ENCODE assay signal across 18 mouse cellular contexts in genomic region chr1:135813071-135813470, GRCm38 (mm10). TPM values are rescaled to one million over a fixed set of nuclear protein-coding genes. Genes with fewer than 3 reads are reported as not detected.
DNase-seq lines count a peak whose midpoint lies in the region; ATAC-seq lines count a peak whose summit lies in the region.
"Had no signal": no experiment of that assay in that cellular context is flagged by ENCODE, and none has a peak within 500 bp of the region (broad histone marks: within the 10 kb centered on the region; RNA-seq: fewer than 3 reads in every experiment).

No protein-coding gene starts in this region.

- 48% methylated on average over 4 of the region's 4 CpGs for WGBS in heart, embryonic 14.5 days
- 66% methylated on average over 4 of the region's 4 CpGs for WGBS in kidney, embryonic 16.5 days
- 43% methylated on average over 4 of the region's 4 CpGs for WGBS in intestine, embryonic 16.5 days
- 83% methylated on average over 4 of the region's 4 CpGs for WGBS in stomach, embryonic 14.5 days

- peak overlapping the region; percentile 44; the same call in 1 of the 2 replicates for H3K9ac ChIP-seq in heart, embryonic 14.5 days (ENCODE audit: low read length)
- no peak overlapping the region for H3K9ac ChIP-seq in kidney, embryonic 16.5 days (replicated peaks; ENCODE audit: low read length)
- H3K9ac ChIP-seq in intestine, embryonic 16.5 days (ENCODE audit: low read depth, low read length): peak overlapping the region; percentile 60
- H3K9ac ChIP-seq in stomach, embryonic 14.5 days (replicated peaks; ENCODE audit: low read depth, low read length): no peak overlapping the region
- H3K9ac ChIP-seq: hindbrain, embryonic 13.5 days; limb, embryonic 12.5 days; liver, embryonic 15.5 days; neural tube, embryonic 12.5 days had no signal

- H3K9me3 ChIP-seq in heart, embryonic 14.5 days (ENCODE audit: control insufficient read depth, low read length): no peaks in the 10 kb centered on the region
- H3K9me3 ChIP-seq in kidney, embryonic 16.5 days (ENCODE audit: low read length): no peaks in the 10 kb centered on the region
- H3K9me3 ChIP-seq in intestine, embryonic 16.5 days (ENCODE audit: control insufficient read depth, low read length): no peaks in the 10 kb centered on the region
- no peaks in the 10 kb centered on the region for H3K9me3 ChIP-seq in stomach, embryonic 14.5 days (ENCODE audit: control insufficient read depth, low read depth, low read length)
- H3K9me3 ChIP-seq: hindbrain, embryonic 13.5 days; limb, embryonic 12.5 days; liver, embryonic 15.5 days; megakaryocyte, embryonic 14.5 days; neural tube, embryonic 12.5 days had no signal

- peaks cover 22 to 33% of the 10 kb centered on the region in 2 experiments for H3K4me1 ChIP-seq in heart, embryonic 14.5 days (ENCODE audit: control insufficient read depth in 2 of 2, insufficient read depth in 2 of 2, low read length in 2 of 2)
- peaks cover 29% of the 10 kb centered on the region for H3K4me1 ChIP-seq in kidney, embryonic 16.5 days (ENCODE audit: insufficient read depth, low read length)
- peaks cover 37% of the 10 kb centered on the region for H3K4me1 ChIP-seq in intestine, embryonic 16.5 days (ENCODE audit: control insufficient read depth, insufficient read depth, low read length)
- peaks cover 5% of the 10 kb centered on the region; the same call in 1 of the 2 replicates for H3K4me1 ChIP-seq in stomach, embryonic 14.5 days (ENCODE audit: control insufficient read depth, insufficient read depth, low read length)
- H3K4me1 ChIP-seq: liver, embryonic 15.5 days had no signal

- H3K4me2 ChIP-seq in heart, embryonic 14.5 days (ENCODE audit: low read length): no peak overlapping the region
- no peak overlapping the region for H3K4me2 ChIP-seq in kidney, embryonic 16.5 days (replicated peaks; ENCODE audit: low read depth, low read length)
- H3K4me2 ChIP-seq in intestine, embryonic 16.5 days (ENCODE audit: low read depth, low read length): peak overlapping the region; percentile 42
- H3K4me2 ChIP-seq in stomach, embryonic 14.5 days (replicated peaks; ENCODE audit: low read depth, low read length): no peak overlapping the region
- H3K4me2 ChIP-seq: hindbrain, embryonic 13.5 days; limb, embryonic 12.5 days; liver, embryonic 15.5 days; neural tube, embryonic 12.5 days had no signal

- no peak for DNase-seq in heart, adult 9 months (ENCODE audit: low spot score in 2 of 2)
- DNase-seq in kidney, adult 8-10 months: peak; percentile 37 to 45
- DNase-seq in ovary, postnatal 14 days (ENCODE audit: low spot score): no peak
- DNase-seq: adrenal gland, postnatal 10 days; cerebellum, postnatal 10 days; gastrocnemius, postnatal 25 days; lung, postnatal 10 days had no signal

- peak overlapping the region; percentile 74 to 85 for H3K27ac ChIP-seq in heart, embryonic 14.5 days (replicated peaks in 1 of 2; ENCODE audit: control insufficient read depth in 1 of 2, insufficient read depth in 1 of 2, low read depth in 2 of 2, low read length in 2 of 2)
- no peak overlapping the region for H3K27ac ChIP-seq in kidney, embryonic 16.5 days (ENCODE audit: low read length)
- peak overlapping the region; percentile 95 for H3K27ac ChIP-seq in intestine, embryonic 16.5 days (ENCODE audit: low read length)
- H3K27ac ChIP-seq in stomach, embryonic 14.5 days (ENCODE audit: low read length): peak overlapping the region; percentile 55; the same call in 1 of the 2 replicates
- H3K27ac ChIP-seq: hindbrain, embryonic 13.5 days; limb, embryonic 12.5 days; liver, embryonic 15.5 days; neural tube, embryonic 12.5 days had no signal

- H3K4me3 ChIP-seq in heart, embryonic 14.5 days (ENCODE audit: control insufficient read depth in 1 of 2, insufficient read depth in 1 of 2, low read depth in 1 of 2, low read length in 2 of 2): no peak overlapping the region
- H3K4me3 ChIP-seq in kidney, embryonic 16.5 days (ENCODE audit: low read length): no peak overlapping the region
- H3K4me3 ChIP-seq in intestine, embryonic 16.5 days (ENCODE audit: low read length): 0 out of 2 replicates have a peak overlapping the region, but pooled peaks have one; percentile 3
- no peak overlapping the region for H3K4me3 ChIP-seq in stomach, embryonic 14.5 days (ENCODE audit: low read depth, low read length)
- H3K4me3 ChIP-seq: hindbrain, embryonic 13.5 days; limb, embryonic 12.5 days; liver, embryonic 15.5 days; megakaryocyte, embryonic 14.5 days; neural tube, embryonic 12.5 days had no signal

- ATAC-seq in heart, embryonic 14.5 days (ENCODE audit: insufficient number of reproducible peaks, insufficient read depth, low FRiP score, low read depth): peak; percentile 15; the same call in 1 of the 2 replicates
- no peak for ATAC-seq in kidney, embryonic 16.5 days (ENCODE audit: low FRiP score, low TSS enrichment)
- ATAC-seq in intestine, embryonic 16.5 days: peak; percentile 85
- ATAC-seq in stomach, embryonic 14.5 days (ENCODE audit: insufficient number of reproducible peaks, insufficient read depth, low FRiP score, low read depth): no peak
- ATAC-seq in cerebellum, adult (ENCODE audit: insufficient number of reproducible peaks, low FRiP score, low TSS enrichment): no peak
- ATAC-seq: midbrain, embryonic 16.5 days had no signal

- H3K27me3 ChIP-seq in heart, embryonic 14.5 days (ENCODE audit: control insufficient read depth, insufficient read depth, low read length): peaks cover 5% of the 10 kb centered on the region
- H3K27me3 ChIP-seq in kidney, embryonic 16.5 days (ENCODE audit: insufficient read depth, low read length): peaks cover 14% of the 10 kb centered on the region
- H3K27me3 ChIP-seq in intestine, embryonic 16.5 days (replicated peaks; ENCODE audit: control insufficient read depth, insufficient read depth, low read length): no peaks in the 10 kb centered on the region; the same call in 1 of the 2 replicates
- H3K27me3 ChIP-seq in stomach, embryonic 14.5 days (ENCODE audit: control insufficient read depth, insufficient read depth, low read length): peaks cover 3% of the 10 kb centered on the region; the same call in 1 of the 2 replicates

- peaks cover 36% of the 10 kb centered on the region for H3K36me3 ChIP-seq in heart, embryonic 14.5 days (ENCODE audit: control insufficient read depth, insufficient read depth, low read length)
- H3K36me3 ChIP-seq in kidney, embryonic 16.5 days (ENCODE audit: insufficient read depth, low read length): no peaks in the 10 kb centered on the region
- H3K36me3 ChIP-seq in intestine, embryonic 16.5 days (ENCODE audit: control insufficient read depth, insufficient read depth, low read length): no peaks in the 10 kb centered on the region
- H3K36me3 ChIP-seq in stomach, embryonic 14.5 days (ENCODE audit: control insufficient read depth, insufficient read depth, low read length): no peaks in the 10 kb centered on the region
- H3K36me3 ChIP-seq: hindbrain, embryonic 13.5 days; limb, embryonic 12.5 days; liver, embryonic 15.5 days; neural tube, embryonic 12.5 days had no signal

RNA-seq across cellular contexts. Expression of gene Lad1, which starts 5.3 kb away (rescaled TPM):
- polyA plus RNA-seq in heart, embryonic 14.5 days (2014; fragmentation: Nextera tagmentation; extraction: Ambion mirVana): 3.1 and 4.8 TPM in 2 replicates
- polyA plus RNA-seq in kidney, embryonic 16.5 days (2015; fragmentation: Nextera tagmentation; extraction: Ambion mirVana): 29.1 and 30.8 TPM in 2 replicates
- polyA plus RNA-seq in intestine, embryonic 16.5 days (2015; fragmentation: Nextera tagmentation; extraction: Ambion mirVana): 260 and 283 TPM in 2 replicates
- polyA plus RNA-seq in stomach, embryonic 14.5 days (2014; fragmentation: Nextera tagmentation; extraction: Ambion mirVana): 58.2 and 60.5 TPM in 2 replicates

RNA-seq across cellular contexts. Expression of gene Tnnt2, which starts 23.1 kb away (rescaled TPM):
- 7,347 and 7,875 TPM in 2 replicates for polyA plus RNA-seq in heart, embryonic 14.5 days (2014; fragmentation: Nextera tagmentation; extraction: Ambion mirVana)
- 9.4 and 37.2 TPM in 2 replicates for polyA plus RNA-seq in kidney, embryonic 16.5 days (2015; fragmentation: Nextera tagmentation; extraction: Ambion mirVana)
- polyA plus RNA-seq in intestine, embryonic 16.5 days (2015; fragmentation: Nextera tagmentation; extraction: Ambion mirVana): 23.5 and 26.7 TPM in 2 replicates
- polyA plus RNA-seq in stomach, embryonic 14.5 days (2014; fragmentation: Nextera tagmentation; extraction: Ambion mirVana): 10.4 and 14.6 TPM in 2 replicates

RNA-seq across cellular contexts. Expression of gene Tnni1, which starts 33.8 kb away (rescaled TPM):
- polyA plus RNA-seq in heart, embryonic 14.5 days (2014; fragmentation: Nextera tagmentation; extraction: Ambion mirVana): 5,020 and 5,035 TPM in 2 replicates
- 21.9 and 23.5 TPM in 2 replicates for polyA plus RNA-seq in kidney, embryonic 16.5 days (2015; fragmentation: Nextera tagmentation; extraction: Ambion mirVana)
- 6.4 and 8.7 TPM in 2 replicates for polyA plus RNA-seq in intestine, embryonic 16.5 days (2015; fragmentation: Nextera tagmentation; extraction: Ambion mirVana)
- polyA plus RNA-seq in stomach, embryonic 14.5 days (2014; fragmentation: Nextera tagmentation; extraction: Ambion mirVana): 1.9 and 3.2 TPM in 2 replicates

RNA-seq across cellular contexts. Expression of gene Phlda3, which starts 47.2 kb away (rescaled TPM):
- 72.4 and 77.2 TPM in 2 replicates for polyA plus RNA-seq in heart, embryonic 14.5 days (2014; fragmentation: Nextera tagmentation; extraction: Ambion mirVana)
- 79.6 and 87.5 TPM in 2 replicates for polyA plus RNA-seq in kidney, embryonic 16.5 days (2015; fragmentation: Nextera tagmentation; extraction: Ambion mirVana)
- polyA plus RNA-seq in intestine, embryonic 16.5 days (2015; fragmentation: Nextera tagmentation; extraction: Ambion mirVana): 36.2 and 36.6 TPM in 2 replicates
- 82.1 and 86.8 TPM in 2 replicates for polyA plus RNA-seq in stomach, embryonic 14.5 days (2014; fragmentation: Nextera tagmentation; extraction: Ambion mirVana)

Comparison
In these comparisons a context has a peak if more than half of its experiments do, and no peak if none do; other contexts are left out.
1. ATAC-seq: peak in heart, embryonic 14.5 days (single experiment) and intestine, embryonic 16.5 days (single experiment); none in kidney, embryonic 16.5 days (single experiment), stomach, embryonic 14.5 days (single experiment) and cerebellum, adult (single experiment).
2. H3K9ac ChIP-seq: peak in heart, embryonic 14.5 days (single experiment) and intestine, embryonic 16.5 days (single experiment); none in kidney, embryonic 16.5 days (single experiment) and stomach, embryonic 14.5 days (single experiment).
3. DNase-seq: peak in kidney, adult 8-10 months (2 of 2); none in heart, adult 9 months (0 of 2) and ovary, postnatal 14 days (single experiment).
4. RNA of gene Tnnt2, which starts 23.1 kb away (polyA plus RNA-seq): 7,347 to 7,875 TPM in heart, embryonic 14.5 days; 9.4 to 37.2 TPM in kidney, embryonic 16.5 days, 23.5 to 26.7 TPM in intestine, embryonic 16.5 days and 10.4 to 14.6 TPM in stomach, embryonic 14.5 days; every median in the first group is over 100 times any median in the second.
5. RNA of gene Tnni1, which starts 33.8 kb away (polyA plus RNA-seq): 5,020 to 5,035 TPM in heart, embryonic 14.5 days; 21.9 to 23.5 TPM in kidney, embryonic 16.5 days, 6.4 to 8.7 TPM in intestine, embryonic 16.5 days and 1.9 to 3.2 TPM in stomach, embryonic 14.5 days; every median in the first group is over 100 times any median in the second.